Mouse (Mus musculus): ENCODE measurements at regions not wholly inside any gene's neighbourhood (a gene's known extent, or its start where the extent isn't known, plus 50 kb on each side); places are given as distances from the start of the nearest gene placed in this dataset.
A peak's percentile ranks its signal among the peaks of the same experiment; 100 is the strongest.
"Not testable (repeated sequence)": the region's sequence is repeated elsewhere in the genome, so short reads cannot be mapped to it uniquely, and the experiment has no call there.

DNA sequence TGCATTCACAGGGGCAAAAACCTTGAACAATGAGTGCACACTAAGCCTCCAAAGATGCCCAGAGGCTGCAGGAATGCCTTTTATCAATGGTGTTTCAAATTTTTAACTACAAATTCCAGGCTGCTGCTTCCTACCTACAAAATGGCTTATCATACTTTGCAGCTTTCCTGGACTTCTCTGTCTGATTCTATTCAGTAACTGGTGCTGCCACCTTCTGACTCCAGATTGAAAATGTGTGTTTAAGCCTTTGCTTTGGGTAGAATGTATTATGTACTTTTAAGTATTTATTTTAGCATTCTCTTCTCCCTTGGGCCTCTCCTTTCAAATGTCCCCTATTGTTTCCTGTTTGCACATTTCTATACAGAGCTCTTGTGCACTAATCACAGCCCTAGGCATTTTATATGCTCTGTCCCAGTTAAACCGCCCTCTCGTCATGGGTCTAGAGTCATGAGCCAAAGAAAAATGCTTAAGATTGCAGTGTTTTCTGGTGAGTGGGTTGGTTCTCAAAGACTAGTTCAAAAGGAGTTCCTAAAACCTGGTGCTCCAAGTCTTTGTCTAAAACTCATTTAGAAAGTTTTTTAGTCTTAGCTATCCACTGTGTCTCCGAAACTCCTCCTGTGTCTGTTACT lies 472.3 kb upstream of the Dpp10 start:
- no peak for DNase-seq (ENCODE audit: extremely low spot score)

DNA sequence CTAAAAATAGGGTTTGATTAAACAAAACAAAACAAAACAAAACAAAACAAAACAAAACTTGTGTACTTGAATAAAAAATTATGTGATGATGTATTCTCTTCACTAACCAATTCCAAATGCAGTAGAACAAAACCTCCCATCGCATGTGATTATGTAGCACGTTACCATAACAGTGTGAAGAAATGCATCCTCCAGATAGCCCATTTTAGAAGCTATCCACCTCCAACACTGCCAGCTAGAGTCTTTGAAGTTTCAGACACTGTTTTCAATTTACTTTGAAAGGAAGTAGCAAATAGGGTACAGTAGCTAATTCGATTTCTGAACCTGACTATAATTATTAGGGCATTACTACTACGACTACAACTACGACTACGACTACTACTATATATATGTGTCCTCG lies 465.1 kb upstream of the Dpp10 start:
- no peak for DNase-seq (ENCODE audit: extremely low spot score)

DNA sequence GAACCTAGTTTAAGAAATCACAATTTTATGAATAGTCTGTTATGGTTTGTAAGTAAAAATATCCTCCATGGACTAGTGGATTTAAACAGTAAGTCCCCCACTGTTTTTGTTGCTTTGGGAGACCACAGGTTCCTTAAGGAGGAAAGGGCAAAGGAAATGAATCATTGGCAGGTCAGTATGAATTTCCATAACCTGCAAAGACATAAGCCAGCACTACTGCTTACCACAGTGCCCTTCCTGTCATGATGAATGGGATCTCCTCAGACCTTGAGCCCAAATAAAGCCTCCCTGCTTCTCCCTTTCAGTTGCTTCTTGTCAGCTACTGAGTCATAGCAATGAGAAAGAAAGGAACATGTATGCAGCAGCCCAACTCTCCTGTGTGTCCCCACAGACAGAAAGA lies 443.1 kb upstream of the Dpp10 start:
- no peak for DNase-seq (ENCODE audit: extremely low spot score)

DNA sequence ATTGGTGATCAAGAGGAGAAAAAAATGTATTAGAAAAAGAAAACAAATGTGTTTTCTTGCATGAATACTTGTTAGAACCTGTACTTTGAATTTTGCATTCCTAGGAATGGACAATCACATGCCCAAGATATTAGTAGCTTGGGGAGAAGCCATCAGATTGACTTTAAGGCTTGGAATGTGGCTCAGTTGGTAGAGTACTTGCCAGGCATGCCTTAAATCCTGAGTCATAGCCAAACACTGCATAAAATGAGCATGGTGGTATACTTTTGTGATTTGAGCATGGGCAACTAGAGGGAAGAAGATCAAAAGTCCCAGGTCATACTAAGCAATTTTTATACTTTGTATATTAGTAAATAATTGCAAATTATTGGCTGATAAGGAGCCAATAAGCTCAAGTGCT lies 442.6 kb upstream of the Dpp10 start:
- no peak for DNase-seq (ENCODE audit: extremely low spot score)

DNA sequence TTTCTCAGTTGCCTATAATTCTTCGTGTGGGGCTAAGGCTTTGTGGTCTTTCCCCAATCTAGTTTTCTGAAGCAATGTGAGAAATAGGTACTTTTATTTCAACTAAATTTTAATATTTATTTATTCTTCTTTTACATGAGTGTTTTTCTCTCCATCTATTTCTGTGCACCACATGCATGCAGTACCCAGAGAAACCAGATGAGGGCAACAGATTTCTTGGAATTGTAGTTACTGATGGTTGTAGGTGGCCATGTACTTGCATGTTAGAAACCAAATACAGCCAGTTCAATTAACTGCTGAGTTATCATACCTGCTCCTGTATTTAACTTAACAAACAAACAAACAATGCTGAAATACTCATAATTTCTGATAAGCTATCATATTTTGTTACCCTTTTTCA lies 404.8 kb upstream of the Dpp10 start:
- DNase-seq (ENCODE audit: extremely low spot score) = peak; percentile 10

DNA sequence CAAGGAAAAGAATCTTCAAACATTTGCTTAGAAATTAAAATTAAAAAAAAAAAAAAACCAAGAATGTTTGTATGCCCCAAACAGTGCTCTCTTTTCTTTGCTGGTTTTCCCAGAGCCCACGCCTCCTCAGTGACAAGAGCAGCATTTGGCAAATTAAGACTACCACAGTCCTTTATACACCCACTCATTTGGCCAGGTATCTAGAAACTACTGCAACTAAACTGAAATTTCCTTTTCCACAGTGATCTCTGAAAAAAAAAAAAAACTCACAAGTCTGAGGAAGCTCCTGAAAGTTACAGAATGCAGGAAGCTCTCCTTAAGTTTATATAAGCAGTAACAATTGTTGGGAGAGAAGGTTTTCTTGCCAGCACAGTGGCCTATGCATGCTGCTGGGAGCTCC lies 394.2 kb upstream of the Dpp10 start:
- DNase-seq (ENCODE audit: extremely low spot score) = no peak

DNA sequence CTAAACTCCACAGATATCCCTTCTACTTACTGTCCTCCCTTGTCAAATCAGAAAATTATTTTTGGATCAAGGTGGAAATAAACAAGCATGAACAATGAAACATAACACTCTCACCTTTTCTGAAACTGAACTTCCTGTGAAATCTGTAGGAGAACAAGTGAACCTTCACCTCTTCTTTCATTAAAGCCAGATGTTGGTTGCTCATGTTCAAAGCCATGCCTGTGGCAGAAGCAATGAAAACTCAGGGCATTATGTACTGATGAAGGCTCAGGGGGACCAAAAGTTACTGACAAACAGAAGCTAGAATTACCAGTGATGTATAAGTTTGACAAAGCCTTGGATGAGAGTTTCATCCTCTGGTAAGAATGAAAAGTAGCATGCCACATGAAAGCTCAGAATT lies 390.5 kb upstream of the Dpp10 start:
- DNase-seq (ENCODE audit: extremely low spot score) = no peak

DNA sequence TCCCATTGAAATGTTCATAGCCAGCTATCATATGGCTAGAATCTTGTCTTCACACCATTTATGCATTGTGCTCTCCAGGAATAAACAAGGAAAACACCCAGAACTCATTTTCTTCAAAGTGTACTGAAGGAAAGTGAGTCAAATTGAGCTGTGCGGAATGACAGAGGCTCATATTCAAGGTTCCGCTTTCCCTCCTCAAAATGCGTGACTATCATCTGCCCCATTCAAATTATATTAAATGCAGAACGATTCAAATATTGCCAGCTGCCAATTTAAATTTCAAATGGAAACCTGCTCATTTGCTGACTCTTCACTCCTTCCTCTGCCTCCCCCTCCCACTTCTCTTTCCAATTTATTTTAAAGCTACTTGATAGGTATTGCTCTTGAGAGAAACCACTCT lies 384.2 kb upstream of the Dpp10 start:
- DNase-seq (ENCODE audit: extremely low spot score) = no peak

DNA sequence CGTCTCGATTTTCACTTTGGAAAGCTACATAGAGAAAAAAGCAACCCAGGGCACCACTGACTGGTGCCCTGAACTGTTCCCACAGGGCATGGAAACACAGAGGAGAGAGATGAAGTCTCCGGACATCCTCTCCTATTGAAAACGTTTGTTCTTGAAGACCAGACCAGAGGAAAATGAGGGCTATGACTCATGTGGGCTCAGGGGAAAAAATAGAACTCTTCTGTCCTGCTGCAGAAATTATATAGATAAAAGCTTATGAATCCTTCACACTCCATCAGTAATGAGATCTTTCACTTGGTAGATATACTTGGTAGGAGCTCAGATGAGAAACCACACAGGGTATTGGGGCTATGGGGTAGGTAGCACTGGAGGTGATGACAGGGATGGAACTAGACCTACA lies 371.4 kb upstream of the Dpp10 start:
- DNase-seq (ENCODE audit: extremely low spot score) = no peak

DNA sequence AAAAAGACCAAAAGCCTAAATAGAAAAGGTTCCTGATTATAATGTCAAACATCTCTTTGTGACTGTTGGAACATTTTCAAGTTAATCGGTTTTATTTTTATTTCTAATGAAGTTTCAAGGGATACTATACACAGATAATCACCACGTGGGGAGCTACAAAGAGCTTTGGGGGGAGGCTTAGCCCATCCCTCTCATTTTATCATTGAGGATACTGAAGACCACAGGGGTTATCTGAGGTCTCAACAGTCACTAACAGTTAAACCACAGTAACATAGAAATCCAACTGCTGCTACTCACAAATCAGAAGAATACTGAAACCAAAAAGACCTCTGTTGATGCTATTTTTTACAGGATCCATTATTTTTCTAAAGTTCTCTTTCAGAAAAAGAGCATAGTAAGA lies 364.9 kb upstream of the Dpp10 start:
- DNase-seq (ENCODE audit: extremely low spot score) = no peak

DNA sequence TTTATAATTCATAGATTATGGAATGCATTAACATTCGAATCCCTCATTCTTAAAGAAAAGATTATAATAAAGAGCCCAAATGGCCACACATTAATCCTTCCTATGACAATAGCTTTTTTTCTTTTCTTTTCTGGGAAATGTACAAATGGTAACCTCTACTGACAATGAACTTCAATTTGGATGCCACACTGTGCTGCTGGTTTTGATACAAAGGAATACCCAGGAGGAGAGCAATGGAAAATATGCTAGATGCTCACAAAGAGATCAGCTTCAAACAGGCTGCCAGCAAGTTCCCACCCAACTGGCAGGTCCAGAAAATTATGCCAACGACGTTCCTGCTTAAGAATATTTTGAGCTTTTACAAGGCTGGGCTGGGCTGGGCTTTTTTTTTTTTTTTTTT lies 364.4 kb upstream of the Dpp10 start:
- no peak for DNase-seq (ENCODE audit: extremely low spot score)

DNA sequence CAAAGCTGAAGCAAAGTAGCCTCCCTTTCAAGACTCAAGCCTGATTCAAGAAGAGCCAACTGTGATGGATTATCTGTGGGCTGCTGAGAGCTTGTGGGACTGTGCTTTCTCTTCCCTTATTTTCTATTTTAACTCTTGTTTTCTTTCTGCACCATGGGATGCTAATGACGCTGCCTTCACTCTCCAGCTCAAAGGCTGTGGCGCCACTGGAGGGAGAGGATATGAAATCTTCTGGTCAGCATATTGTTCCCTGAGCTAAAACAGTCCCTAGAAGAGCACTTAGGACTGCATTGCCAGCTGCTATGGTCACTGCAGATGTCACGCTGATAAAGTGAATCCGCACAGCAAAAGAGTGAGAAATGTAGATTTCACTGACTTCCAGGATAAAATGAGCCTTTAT lies 324.2 kb upstream of the Dpp10 start:
- no peak for DNase-seq (ENCODE audit: extremely low spot score)

DNA sequence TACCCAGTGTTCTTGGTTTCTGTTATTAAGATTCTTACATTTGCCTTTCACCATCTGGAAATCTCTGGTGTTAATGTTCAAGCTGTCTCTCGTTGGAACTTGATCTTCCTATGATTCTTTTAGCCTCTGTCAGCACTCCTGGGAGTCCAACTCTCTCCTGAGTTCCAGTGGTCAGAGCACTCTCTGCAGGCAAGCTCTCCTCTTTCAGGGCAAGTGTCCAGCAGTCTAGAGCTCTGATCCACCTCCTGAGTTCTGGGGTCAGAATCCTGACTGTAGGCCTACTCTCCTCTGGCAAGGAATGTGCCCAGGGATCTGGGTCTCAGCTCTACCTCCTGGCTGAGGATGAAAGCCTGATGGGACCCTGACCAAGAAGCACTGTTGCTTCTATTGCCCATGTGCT lies 303.1 kb upstream of the Dpp10 start:
- not testable (repeated sequence) for DNase-seq (ENCODE audit: extremely low spot score)

DNA sequence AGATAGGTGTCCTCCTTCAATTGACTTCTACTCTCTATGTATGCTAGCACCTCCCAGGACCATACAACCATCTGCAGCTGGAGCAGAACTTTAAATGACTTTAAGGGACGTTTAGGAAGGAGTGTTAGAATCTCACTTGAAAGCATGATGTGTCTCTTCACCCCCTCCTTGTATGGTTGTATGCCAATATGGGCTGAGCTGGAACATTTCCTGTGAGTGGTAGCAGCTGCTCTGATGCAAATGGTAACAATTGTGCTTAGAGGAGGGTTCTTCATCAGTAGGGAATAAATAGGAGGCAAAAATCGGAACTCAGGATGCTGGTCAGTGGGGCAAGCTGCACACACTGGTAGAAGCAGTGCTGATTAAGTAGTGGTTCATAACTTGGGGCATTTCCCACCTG lies 294.1 kb upstream of the Dpp10 start:
- DNase-seq (ENCODE audit: extremely low spot score) = no peak

DNA sequence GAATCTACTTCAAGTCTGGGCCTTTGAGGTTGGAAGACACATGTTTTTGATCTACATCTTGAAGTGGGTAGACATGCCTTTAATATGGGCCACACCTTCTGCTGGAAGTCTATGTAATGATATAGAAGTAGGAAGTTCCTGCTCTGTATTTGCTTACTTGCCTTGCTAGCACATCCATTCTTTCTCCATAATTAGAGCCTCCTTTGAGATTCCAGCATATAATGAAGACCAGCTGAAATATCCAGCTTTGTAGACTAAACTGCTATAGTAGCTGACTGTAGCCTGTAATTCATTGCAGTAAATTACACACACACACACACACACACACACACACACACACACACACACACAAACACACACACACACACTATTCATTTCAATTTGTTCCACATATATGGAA lies 293.3 kb upstream of the Dpp10 start:
- DNase-seq (ENCODE audit: extremely low spot score) = no peak

DNA sequence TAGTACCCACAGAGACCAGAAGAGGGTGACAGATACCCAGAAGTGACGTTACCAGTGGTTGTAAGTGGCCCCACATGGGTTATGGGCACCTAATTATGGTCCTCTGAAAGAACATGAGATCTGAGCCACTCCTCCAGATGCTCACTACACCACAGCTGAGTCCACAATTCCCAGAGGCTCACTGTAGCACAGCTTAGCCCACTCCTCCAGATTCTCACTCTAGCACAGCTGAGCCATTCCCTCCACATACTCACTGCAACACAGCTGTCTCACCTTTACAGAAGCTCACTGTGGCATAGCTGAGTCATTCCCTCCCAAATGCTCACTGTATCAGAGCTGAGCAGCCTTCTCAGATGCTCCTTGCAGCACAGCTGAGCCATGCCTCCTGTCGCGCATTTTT lies 286.9 kb upstream of the Dpp10 start:
- DNase-seq (ENCODE audit: extremely low spot score) = no peak

Measured in embryo, embryonic 9.5 days (tissue).